Mouse (Mus musculus): ENCODE results near the gene Rps3a1. TPM values are rescaled to one million over a fixed set of nuclear protein-coding genes. Genes with fewer than 3 reads are reported as not detected.
"Not testable (repeated sequence)": the region's sequence is repeated elsewhere in the genome, so short reads cannot be mapped to it uniquely, and the experiment has no call there.

The Rps3a1 gene
- total RNA-seq, 2 experiments from 2014 or later, result 421 to 422 TPM

DNA sequence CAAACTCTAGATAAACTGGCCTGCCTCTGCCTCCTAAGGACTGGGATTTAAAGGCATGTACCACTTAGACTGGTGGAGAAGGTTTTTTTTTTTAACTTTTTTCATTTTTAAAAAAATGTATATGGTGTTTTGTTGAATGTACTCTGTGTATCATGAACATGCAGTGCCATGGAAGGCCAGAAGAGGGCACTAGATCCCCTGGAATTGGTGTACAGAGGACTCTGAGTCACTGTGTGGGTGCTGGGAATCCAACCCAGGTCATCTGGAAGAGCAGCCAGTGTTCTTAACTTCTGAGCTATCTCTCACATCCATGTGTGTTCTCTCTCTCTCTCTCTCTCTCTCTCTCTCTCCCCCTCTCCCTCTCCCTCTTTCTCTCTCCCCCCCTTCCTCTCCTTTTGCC, 20.3 kb downstream of the Rps3a1 start:
- intact Hi-C loops (cut with DNase I), result no loop called here

DNA sequence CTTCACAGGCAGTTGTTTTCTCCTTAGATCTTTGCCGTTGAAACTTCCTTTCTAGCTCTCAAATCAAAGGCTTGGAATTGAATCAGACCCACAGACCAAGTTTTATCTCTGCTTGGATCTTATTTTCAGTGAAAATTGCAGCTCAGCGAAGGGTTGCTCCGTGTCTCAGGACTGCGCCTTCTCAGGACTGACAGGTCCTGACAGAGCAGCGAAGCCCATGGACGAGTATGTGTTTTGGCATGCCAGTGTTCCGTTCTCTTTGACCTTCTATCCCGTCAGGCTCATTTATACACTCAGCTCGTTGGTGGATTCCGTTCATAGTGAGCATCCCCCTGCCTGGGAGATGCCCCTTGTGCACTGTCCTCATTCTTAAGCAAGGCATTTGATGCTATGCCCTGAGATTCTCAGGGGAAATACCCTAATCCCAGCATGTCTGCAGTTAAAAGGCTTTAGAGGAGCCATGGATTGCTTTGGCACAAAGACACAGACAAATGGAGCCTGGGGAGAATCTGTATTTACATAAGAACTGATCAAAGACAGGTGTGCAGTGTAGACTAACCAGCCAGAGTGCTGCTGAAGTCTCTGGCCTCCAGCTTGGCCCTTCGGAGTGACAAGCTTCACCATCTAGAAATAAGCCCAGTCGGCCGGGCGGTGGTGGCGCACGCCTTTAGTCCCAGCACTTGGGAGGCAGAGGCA, 23.1 kb downstream of the Rps3a1 start:
- intact Hi-C loops (cut with DNase I), result no loop called here

More for the DNA sequence above, 20.3 kb downstream of the Rps3a1 start:
- DNase-seq (ENCODE audit: extremely low spot score in 1 of 2, low spot score in 2 of 2), result no peak

DNA sequence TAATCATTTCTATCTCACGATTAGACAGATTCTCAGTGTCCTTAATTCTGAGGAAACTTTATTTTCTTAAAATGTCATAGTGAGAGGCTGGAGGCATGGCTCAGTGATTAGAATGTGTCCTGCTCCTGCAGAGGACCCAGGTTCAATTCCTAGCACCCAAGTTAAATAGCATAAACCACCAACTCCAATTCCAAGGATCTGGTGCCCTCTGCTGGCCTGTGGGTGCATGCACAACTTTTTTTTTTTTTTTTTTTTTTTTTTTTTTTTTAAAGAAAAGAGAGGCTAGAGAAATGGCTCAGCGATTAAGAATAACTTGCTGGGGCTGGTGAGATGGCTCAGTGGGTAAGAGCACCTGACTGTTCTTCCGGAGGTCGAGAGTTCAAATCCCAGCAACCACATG, 25.6 kb downstream of the Rps3a1 start:
- intact Hi-C loops (cut with DNase I), result no loop called here
- no peak for DNase-seq (ENCODE audit: extremely low spot score in 1 of 2, low spot score in 2 of 2)

More for the DNA sequence above, 23.1 kb downstream of the Rps3a1 start:
- DNase-seq (ENCODE audit: extremely low spot score in 1 of 2, low spot score in 2 of 2), result no peak

DNA sequence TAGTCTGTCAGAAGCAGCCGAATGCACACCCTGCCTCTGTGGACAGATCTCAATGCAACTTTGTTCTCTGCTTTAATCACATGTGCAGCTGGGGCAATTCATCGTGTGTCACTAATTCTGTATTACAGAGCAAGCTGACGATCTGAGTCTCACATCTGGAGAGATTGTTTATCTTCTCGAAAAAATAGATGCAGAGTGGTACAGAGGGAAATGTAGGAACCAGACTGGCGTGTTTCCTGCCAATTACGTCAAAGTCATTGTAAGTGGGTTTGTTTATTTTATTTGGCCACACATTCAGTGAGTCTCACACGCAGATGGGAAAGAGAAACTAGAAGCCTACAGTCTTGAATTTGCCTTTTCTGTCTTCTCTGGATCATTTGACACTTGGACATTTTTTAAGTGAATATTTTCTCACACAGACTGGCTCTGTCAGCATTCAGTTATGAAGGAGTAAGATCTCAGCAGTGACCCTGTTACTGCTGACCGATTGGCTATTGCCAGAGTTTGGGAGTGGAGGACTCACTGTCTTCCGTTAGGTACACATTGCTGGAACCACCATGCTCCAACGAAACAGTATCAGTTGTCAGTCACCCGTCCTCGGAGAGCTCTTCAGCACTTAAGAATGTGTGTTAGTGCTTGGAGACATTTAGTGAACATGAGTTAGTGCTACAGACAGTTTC, 27.7 kb downstream of the Rps3a1 start:
- intact Hi-C loops (cut with DNase I), result no loop called here
- peak; percentile 20 to 30 for DNase-seq (ENCODE audit: extremely low spot score in 1 of 2, low spot score in 2 of 2)

DNA sequence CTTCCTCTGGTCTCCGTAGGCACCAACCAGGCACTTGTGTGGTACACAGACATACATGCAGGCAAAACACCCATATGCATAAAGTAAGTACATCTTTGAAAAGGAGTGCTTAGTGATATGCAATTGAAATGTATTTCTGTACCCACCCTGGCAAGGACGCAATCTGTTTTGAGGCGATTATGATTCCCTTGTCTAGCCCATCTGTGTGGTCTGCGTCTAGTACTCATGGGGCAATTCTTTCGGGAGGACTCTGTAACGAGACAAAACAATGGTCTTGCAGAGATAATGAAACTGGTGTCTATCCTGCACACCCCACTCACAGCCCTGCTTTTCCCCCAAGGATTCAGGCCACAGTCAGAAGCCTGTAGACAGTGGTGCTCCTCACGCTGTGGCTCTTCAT, 29.7 kb downstream of the Rps3a1 start:
- intact Hi-C loops (cut with DNase I), result no loop called here
- DNase-seq (ENCODE audit: extremely low spot score in 1 of 2, low spot score in 2 of 2), result no peak

DNA sequence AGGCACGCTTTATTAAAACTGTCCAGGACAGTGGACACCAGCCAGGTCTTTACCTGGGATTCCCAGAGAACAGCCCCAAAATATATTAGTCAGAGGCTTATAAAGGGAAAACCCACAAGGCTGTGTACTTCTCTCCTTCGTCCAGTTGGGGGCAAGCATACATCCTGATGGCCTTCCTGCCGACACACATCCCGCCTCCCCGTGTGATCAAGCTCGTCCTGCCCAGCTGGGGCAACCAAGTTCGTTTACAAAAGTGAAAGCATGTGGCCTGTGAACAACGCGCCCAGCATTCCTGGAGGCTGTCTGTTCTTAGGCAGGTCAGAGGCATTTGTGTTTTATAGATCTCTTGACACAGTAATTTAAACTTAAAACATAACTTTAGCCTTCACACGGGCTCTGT, 32.4 kb downstream of the Rps3a1 start:
- DNase-seq (ENCODE audit: extremely low spot score in 1 of 2, low spot score in 2 of 2), result peak in 1 of 2 experiments; percentile 65
- intact Hi-C loops (cut with DNase I), result no loop called here

DNA sequence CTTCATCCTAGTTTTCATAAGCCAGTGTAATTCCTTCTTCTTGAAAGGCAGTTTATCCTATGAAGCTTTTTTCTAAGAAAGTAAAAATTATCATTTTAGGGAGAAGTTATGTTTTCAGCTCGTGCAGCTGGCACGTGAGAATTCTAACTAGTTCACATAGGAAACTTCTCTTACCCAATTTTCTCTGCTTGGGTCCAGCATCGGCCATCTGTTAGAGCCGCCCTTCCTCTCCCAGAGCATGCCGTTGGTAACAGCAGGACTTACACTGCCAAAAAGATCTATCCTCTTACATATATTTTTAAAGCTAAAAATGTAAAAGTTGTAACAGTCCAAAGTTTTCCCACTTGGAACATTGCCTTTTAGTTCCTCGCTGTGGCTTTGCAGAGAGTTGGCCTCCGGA, 33.4 kb downstream of the Rps3a1 start:
- DNase-seq (ENCODE audit: extremely low spot score in 1 of 2, low spot score in 2 of 2), result no peak
- intact Hi-C loops (cut with DNase I), result no loop called here

DNA sequence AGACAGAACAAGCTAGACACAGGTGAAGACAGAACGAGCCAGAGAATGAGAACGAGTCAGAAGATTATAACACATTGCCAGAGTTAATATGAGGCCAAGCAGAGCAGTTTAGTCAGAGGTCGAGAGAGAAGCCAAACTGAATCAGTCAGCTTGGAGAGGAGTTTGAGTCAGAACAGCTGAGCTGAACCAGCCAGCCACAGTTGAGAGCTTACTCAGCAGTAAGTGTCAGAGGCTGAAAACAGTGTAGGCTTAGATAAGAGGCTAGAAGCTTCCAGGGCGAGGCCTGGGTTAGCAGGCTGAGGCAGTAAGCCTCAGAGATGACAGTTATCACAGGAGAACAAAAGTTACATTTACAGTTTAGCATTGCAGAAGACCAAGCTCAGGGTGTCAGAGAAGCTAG, 33.9 kb downstream of the Rps3a1 start:
- intact Hi-C loops (cut with DNase I), result no loop called here

DNA sequence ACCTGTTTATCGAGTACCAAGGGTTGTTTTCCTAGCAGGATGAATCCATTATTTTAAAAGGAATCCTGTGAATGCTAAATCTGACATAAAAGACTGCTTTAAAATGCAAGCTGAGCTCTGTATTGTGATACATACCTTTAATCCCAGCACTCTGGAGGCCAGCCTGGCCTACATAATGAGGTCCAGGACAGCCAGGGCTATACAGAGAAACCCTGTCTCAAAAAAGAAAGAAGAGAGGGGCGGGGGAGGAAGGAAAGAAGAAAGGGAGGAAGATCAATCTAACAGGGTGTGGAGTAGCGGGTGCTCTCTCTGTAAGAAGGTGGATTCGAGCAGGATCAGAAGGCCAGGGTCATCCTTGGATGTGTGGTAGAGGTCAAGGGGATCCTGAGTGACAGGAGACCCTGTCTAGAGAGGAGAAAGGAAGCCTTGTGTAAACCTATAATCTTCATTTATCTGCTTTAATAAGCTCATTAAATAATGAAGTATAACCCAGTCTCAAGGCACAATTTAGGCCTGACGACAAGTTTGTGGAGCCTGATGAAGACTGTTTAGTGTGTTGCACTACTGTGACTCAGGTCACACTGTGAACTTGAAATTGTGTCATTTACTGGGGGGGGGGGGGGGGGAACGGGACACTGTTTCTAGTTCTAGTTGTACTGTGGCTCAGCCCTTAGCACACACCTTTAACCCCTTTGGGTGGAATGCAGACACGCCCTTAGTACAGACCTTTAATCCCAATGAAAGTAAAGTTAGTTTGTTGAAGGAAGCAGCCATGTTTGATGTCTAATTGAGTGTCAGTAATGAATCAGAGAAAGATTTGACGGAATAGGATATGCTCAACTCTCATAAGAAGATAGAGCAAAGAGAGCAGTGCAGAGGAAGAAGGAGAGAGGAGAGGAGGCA, 34.6 kb downstream of the Rps3a1 start:
- DNase-seq (ENCODE audit: extremely low spot score in 1 of 2, low spot score in 2 of 2), result no peak
- intact Hi-C loops (cut with DNase I), result no loop called here

More for the DNA sequence above, 33.9 kb downstream of the Rps3a1 start:
- no peak for DNase-seq (ENCODE audit: extremely low spot score in 1 of 2, low spot score in 2 of 2)

DNA sequence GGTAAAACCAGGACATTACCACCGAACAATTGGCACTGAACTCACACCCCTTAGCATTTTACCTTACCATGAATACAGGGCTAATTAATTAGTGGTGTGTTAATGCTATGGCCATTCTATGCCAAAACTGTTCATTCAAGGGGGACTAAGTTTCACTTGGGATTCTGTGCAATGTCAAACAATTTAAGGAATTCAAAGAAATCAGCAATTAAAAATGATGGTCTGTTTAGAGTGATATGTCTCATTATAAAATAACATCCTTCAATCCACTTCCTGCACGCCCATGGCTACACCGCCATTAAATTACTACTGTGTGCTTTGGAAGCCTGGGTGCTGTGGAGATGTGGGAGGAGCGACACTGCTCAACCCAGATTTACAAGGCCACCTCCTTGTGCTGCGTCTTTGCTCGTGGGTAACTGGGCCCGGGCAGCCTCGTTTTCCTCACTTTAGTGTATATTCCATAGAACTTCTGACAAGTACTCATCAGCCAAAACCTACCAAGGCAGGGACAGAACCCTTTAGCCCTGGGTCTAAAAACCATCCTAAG, 36.3 kb downstream of the Rps3a1 start:
- intact Hi-C loops (cut with DNase I), result no loop called here
- DNase-seq (ENCODE audit: extremely low spot score in 1 of 2, low spot score in 2 of 2), result no peak

DNA sequence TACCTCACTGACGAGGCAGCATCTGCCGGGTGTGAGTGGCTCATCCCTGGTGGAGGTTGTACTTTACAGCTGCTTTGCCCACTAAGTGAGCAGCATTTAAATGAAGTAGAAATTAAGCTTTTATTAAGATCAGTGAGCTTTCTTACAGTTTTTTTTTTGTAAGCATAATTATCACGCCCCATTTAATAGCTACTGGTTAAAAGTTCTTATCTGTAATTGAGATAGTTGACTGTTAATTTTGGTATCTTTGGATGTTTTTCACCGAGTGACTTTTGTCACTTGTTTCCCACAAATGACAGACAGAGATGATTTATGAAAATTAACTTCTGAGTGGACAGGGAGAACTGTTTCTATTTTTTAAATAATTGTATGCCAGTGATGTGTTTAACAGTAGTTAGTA, 37.6 kb downstream of the Rps3a1 start:
- DNase-seq (ENCODE audit: extremely low spot score in 1 of 2, low spot score in 2 of 2), result no peak
- intact Hi-C loops (cut with DNase I), result no loop called here

DNA sequence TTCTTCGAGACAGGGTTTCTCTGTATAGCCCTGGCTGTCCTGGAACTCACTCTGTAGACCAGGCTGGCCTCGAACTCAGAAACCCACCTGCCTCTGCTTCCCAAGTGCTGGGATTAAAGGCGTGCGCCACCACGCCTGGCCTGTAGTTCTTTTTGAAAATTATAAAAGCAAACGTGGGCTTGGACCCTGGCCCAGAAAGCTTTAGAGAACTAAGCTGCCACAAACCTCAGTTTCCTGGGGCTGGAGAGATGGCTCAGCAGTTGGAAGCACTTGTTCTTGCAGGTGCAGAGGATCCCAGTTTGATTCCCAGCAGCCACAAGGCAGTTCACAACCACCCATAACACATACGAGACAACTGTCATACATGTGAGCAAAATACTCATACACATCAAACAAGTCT, 38.1 kb downstream of the Rps3a1 start:
- DNase-seq (ENCODE audit: extremely low spot score in 1 of 2, low spot score in 2 of 2); intact Hi-C loops (cut with DNase I): not testable (repeated sequence)

DNA sequence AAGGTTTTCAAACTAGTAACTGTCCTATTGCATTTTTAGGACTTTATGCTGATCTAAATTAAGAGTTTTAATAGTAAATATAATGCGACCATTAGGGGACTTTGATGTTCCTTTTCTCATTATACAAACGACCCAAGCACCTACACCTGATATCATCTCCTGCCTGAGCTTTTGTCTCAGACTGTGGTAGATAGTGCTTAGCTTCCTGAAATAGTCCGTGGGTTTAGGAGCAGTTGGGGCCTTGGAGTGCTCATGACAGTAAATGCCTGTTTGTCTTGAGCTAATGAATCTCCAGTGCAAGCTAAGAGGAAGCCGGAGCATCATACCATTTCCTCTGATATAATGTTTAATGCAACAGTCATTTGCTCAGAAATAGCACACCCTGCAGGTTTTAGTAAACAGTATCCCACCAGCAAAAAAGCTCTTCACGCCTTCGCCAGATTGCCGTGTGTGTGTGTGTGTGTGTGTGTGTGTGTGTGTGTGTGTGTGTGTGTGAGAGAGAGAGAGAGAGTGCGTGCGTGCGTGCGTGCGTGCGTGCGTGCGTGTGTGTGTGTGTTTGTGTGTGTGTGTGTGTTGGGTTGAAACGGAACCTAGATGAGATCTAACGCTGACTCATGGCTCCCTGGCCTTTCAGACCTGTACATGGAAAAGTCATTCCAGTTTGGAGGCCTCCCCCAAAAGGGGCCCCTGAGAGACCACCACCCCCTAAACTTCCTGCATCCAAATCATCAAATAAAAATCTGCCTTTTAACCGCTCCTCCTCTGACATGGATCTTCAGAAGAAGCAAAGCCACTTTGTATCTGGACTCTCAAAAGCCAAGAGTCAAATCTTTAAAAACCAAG, 38.8 kb downstream of the Rps3a1 start:
- DNase-seq (ENCODE audit: extremely low spot score in 1 of 2, low spot score in 2 of 2), result no peak
- intact Hi-C loops (cut with DNase I), result no loop called here

DNA sequence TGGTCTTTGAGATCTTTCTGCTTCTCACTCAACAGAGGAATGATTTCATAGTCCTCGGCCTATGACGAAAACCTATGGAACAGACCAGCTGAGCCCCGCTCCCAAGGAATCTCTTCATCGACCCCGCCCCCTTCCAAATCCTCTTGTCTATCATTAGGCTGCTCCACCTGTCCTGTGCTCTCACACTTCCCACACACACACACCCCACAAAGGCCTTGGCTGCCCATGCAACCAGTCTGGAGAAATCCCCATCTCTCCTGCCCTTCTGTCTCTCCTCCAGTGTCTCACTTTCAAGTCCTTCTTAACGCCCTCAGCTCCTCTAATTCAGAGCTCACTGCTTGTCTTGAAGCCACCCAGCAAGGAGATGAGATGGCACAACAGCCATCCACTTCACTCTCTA, 40.5 kb downstream of the Rps3a1 start:
- intact Hi-C loops (cut with DNase I), result no loop called here
- DNase-seq (ENCODE audit: extremely low spot score in 1 of 2, low spot score in 2 of 2), result no peak

DNA sequence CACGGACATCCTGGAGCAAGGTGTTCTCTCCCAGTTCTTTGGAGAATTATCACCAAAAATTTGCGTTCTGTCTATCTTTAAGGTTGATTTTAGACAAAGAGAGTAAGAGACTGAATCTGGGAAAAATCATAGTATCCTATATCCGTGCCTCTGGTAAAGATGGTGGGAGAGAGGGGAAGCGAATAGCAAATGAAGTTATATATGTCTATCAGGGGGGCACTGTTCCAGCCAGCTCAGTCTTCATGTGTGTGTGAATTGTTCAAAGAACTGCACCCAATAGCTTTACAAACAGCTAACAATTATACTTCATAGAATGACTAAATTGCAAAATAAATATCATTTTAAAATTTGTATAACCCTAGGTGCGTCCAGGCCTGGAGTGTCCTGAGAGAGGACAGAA, 48.6 kb downstream of the Rps3a1 start:
- intact Hi-C loops (cut with DNase I), result no loop called here
- DNase-seq (ENCODE audit: extremely low spot score in 1 of 2, low spot score in 2 of 2), result no peak

DNA sequence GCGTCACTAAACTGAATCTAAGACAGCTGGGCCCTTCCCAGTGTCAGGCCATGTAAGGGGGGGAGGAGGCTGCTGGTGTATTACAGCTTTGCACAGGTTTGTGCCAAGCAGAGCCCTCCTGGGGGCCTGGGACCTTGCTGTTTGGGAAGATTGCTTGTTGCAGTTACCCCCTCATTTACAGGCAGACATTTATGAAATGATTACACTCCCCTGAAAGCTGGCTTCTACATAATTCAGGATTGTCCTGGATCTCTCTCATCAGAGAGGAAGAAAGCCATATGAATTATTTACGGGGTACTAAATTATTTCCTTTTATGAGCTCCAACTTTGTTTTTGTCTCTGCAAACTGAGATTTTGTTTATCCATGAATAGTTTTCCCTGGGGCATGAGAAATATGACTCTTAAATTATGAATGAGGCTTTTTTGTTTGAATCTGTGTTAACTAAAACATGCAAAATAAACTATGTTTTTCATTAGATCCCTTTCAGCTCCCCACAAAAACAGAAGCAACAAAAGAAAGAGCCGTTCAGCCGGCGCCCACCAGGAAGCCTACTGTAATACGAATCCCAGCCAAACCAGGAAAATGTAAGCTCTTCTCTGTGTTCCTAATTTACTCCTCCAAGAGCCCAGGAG, 49.2 kb downstream of the Rps3a1 start:
- DNase-seq (ENCODE audit: extremely low spot score in 1 of 2, low spot score in 2 of 2), result no peak
- intact Hi-C loops (cut with DNase I), result no loop called here

Measured in left cerebral cortex, postnatal 10 days (tissue).